Mouse (Mus musculus) thymus, adult 18-20 months (tissue): ENCODE data around the gene Sephs1.
"Not testable (repeated sequence)": the region's sequence is repeated elsewhere in the genome, so short reads cannot be mapped to it uniquely, and the experiment has no call there.

Source experiments
- DNase-seq, 2 experiments: peaks; one replicate each; pipeline ENCODE4 v3.0.0; 2022; ENCODE audit warnings: mixed read lengths in 2 of 2

Sephs1 gene

GRCm38 (mm10) chr2:4908771-4909315, 27.5 kb downstream of the Sephs1 start:
- no peak for DNase-seq

GRCm38 (mm10) chr2:4909909-4910308, 28.5 kb downstream of the Sephs1 start:
- no peak for DNase-seq

GRCm38 (mm10) chr2:4910521-4910920, 29.2 kb downstream of the Sephs1 start:
- DNase-seq, result no peak

GRCm38 (mm10) chr2:4913949-4914348, 32.6 kb downstream of the Sephs1 start:
- no peak for DNase-seq

- DNase-seq, result no peak
These were observed 34.7 kb downstream of the Sephs1 start for GRCm38 (mm10) chr2:4916037-4916436.

GRCm38 (mm10) chr2:4917326-4918021, 36.1 kb downstream of the Sephs1 start:
- peak in 1 of 2 experiments; percentile 26 for DNase-seq

GRCm38 (mm10) chr2:4918860-4919739, 37.7 kb downstream of the Sephs1 start, which contains the start of gene Phyh:
Gene Phyh (plus strand): TSS chr2:4919019.
- peak; percentile 74 to 75 for DNase-seq

GRCm38 (mm10) chr2:4921019-4921418, 39.7 kb downstream of the Sephs1 start:
- no peak for DNase-seq

- no peak for DNase-seq
These were observed 41.3 kb downstream of the Sephs1 start for GRCm38 (mm10) chr2:4922476-4923164.

GRCm38 (mm10) chr2:4927391-4927790, 46.0 kb downstream of the Sephs1 start:
- DNase-seq, result no peak

- no peak for DNase-seq
These were observed 47.9 kb downstream of the Sephs1 start for GRCm38 (mm10) chr2:4929230-4929629.

GRCm38 (mm10) chr2:4934516-4934915, 53.2 kb downstream of the Sephs1 start:
- no peak for DNase-seq

GRCm38 (mm10) chr2:4937931-4938330, 56.6 kb downstream of the Sephs1 start:
- DNase-seq, result no peak

GRCm38 (mm10) chr2:4940861-4941260, 59.5 kb downstream of the Sephs1 start:
- no peak for DNase-seq

- DNase-seq, result not testable (repeated sequence)
These were observed 68.3 kb downstream of the Sephs1 start for GRCm38 (mm10) chr2:4949691-4950090.

- DNase-seq, result no peak
These were observed 69.6 kb downstream of the Sephs1 start for GRCm38 (mm10) chr2:4950986-4951385.

- DNase-seq, result no peak
These were observed 72.9 kb downstream of the Sephs1 start for GRCm38 (mm10) chr2:4954216-4954760.

GRCm38 (mm10) chr2:4958039-4958438, 76.7 kb downstream of the Sephs1 start:
- no peak for DNase-seq
